5 mouse cellular contexts compared by ENCODE assay signal in the genomic region with DNA sequence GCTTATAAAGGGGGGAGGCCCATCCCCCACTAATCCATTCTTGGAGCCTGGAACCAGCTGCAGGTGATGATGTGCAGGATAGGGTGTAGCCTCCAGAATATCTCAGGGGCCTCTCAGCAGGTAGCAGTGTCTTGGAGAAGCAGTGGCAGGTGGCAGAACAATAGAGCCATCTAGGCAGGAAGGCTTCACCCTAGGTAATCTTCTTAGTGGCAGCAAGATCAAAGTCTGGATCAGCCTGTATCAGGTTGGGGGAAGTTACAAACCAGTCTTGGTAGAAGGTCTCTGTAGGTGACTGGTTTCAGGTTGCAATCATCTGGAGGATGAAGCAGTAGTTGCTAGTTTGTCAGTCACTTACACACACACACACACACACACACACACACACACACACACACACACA.
A peak's percentile ranks its signal among the peaks of the same experiment; 100 is the strongest.
DNase-seq lines count a peak whose midpoint lies in the region; TF ChIP-seq lines count a peak whose summit lies in the region.
"Not testable (repeated sequence)": the region's sequence is repeated elsewhere in the genome, so short reads cannot be mapped to it uniquely, and the experiment has no call there.

No protein-coding gene starts in this region.

- H3K9ac ChIP-seq in ES-Bruce4 (ENCODE audit: low read depth, poor library complexity, severe bottlenecking); ES-E14 (ENCODE audit: insufficient read depth, low read depth, low read length, poor library complexity, severe bottlenecking): not testable (repeated sequence)

- H3K4me3 ChIP-seq in ES-Bruce4 (ENCODE audit: low read depth, low read length); ES-E14 (ENCODE audit: insufficient read depth in 1 of 2, low read depth in 1 of 2, low read length in 2 of 2, poor library complexity in 1 of 2, severe bottlenecking in 1 of 2): not testable (repeated sequence)

- not testable (repeated sequence) for TF ChIP-seq CTCF in ES-Bruce4 (IDR thresholded peaks at IDR 0.05; ENCODE audit: low read depth, low read length)

- H3K27ac ChIP-seq in ES-Bruce4 (ENCODE audit: insufficient read depth, low read length), result not testable (repeated sequence)
- H3K27ac ChIP-seq in ES-E14 (ENCODE audit: insufficient read depth, low read depth, low read length, poor library complexity, severe bottlenecking), result 0 out of 2 replicates have a peak overlapping the region, but pooled peaks have one; percentile 40

- not testable (repeated sequence) for H3K9me3 ChIP-seq in ES-Bruce4 (replicated peaks; ENCODE audit: control insufficient read depth, insufficient read depth, low read length, poor library complexity, severe bottlenecking); ES-E14 (ENCODE audit: control insufficient read depth, insufficient read depth, low read depth, low read length)

- not testable (repeated sequence) for H3K27me3 ChIP-seq in ES-Bruce4 (ENCODE audit: control insufficient read depth, insufficient read depth, low read length, poor library complexity, severe bottlenecking)

- not testable (repeated sequence) for H3K36me3 ChIP-seq in ES-Bruce4 (ENCODE audit: control insufficient read depth, insufficient read depth, low read length, poor library complexity, severe bottlenecking); ES-E14 (ENCODE audit: control insufficient read depth, insufficient read depth, low read length, poor library complexity, severe bottlenecking)

- 0 out of 2 replicates have a peak, but pooled peaks have one; percentile 6 for TF ChIP-seq EP300 in ES-Bruce4 (IDR thresholded peaks at IDR 0.05; ENCODE audit: insufficient read depth, low read depth, low read length)

- DNase-seq in ES-CJ7 (ENCODE audit: low read depth, low spot score), result peak; percentile 77
- DNase-seq in ES-E14 (ENCODE audit: low read depth, low spot score), result not testable (repeated sequence)
- DNase-seq in R1 (ENCODE audit: low read depth, low spot score), result peak; percentile 19
- peak; percentile 72 for DNase-seq in ZHBTc4 (ENCODE audit: low read depth, low spot score)

- H3K4me1 ChIP-seq in ES-Bruce4 (ENCODE audit: control insufficient read depth, insufficient read depth, low read length); ES-E14 (ENCODE audit: control insufficient read depth in 2 of 2, insufficient read depth in 2 of 2, low read length in 2 of 2, poor library complexity in 1 of 2): not testable (repeated sequence)

- not testable (repeated sequence) for TF ChIP-seq POLR2A in ES-Bruce4 (IDR thresholded peaks at IDR 0.05; ENCODE audit: insufficient read depth, low read length)

- in situ Hi-C loops in ES-E14 (cut with MboI; ENCODE audit: low sequenced_read_pairs in 2 of 2, unreplicated experiment in 2 of 2), result not testable (repeated sequence)
